Mouse (Mus musculus) hindbrain, embryonic 10.5 days (tissue): ENCODE measurements around the gene Prm1. TPM values are rescaled to one million over a fixed set of nuclear protein-coding genes. Genes with fewer than 3 reads are reported as not detected.
"Not testable (repeated sequence)": the region's sequence is repeated elsewhere in the genome, so short reads cannot be mapped to it uniquely, and the experiment has no call there.

Source experiments
- DNase-seq: peaks from one replicate; pipeline ENCODE4 v3.0.0-alpha.2; 2017; ENCODE audit warnings: low spot score
- H3K27ac ChIP-seq: fragments of 300-500 bp; sonication (generic); 2 replicates; pipeline ENCODE4 v1.5.1; 2016; ENCODE audit warnings: mild to moderate bottlenecking, moderate library complexity
- H3K27me3 ChIP-seq: fragments of 300-500 bp; sonication (generic); 2 replicates; pipeline ENCODE4 v1.6.1; 2016; ENCODE audit warnings: mild to moderate bottlenecking; ENCODE audit not compliant: poor library complexity, insufficient read depth, severe bottlenecking
- H3K36me3 ChIP-seq: fragments of 300-500 bp; sonication (generic); 2 replicates; pipeline ENCODE4 v1.6.1; 2016; ENCODE audit warnings: mild to moderate bottlenecking, moderate library complexity
- H3K4me1 ChIP-seq: fragments of 300-500 bp; sonication (generic); replicated peaks from 2 replicates; pipeline ENCODE4 v1.6.1; 2016; ENCODE audit warnings: mild to moderate bottlenecking
- H3K4me3 ChIP-seq: fragments of 300-500 bp; sonication (generic); 2 replicates; pipeline ENCODE4 v1.5.1; 2016; ENCODE audit warnings: mild to moderate bottlenecking, moderate library complexity
- H3K9me3 ChIP-seq: fragments of 300-500 bp; sonication (generic); 2 replicates; pipeline ENCODE4 v1.6.1; 2016; ENCODE audit warnings: mild to moderate bottlenecking, moderate library complexity
- WGBS: fragments of 180-500 bp; shearing (Covaris S2); methylation state at CpG from one replicate; pipeline ENCODE4 v1.1.7; 2016; 5-methylcytosine and 5-hydroxymethylcytosine counted together
- polyA plus RNA-seq: library from polyadenylated mRNA; unstranded; fragments of >200 nt; fragmentation: Nextera tagmentation; extraction: Ambion mirVana; gene quantifications from 2 replicates; pipeline ENCODE4 v1.2.1, GENCODE M21; 2016

Prm1 gene
- polyA plus RNA-seq, 1 experiment from 2014 or later, result not detected

GRCm38 (mm10) chr16:10814864-10815263 is 9.2 kb upstream of the Prm1 start:
- Histone ChIP-seq H3K36me3 (no peaks in the 10 kb centered on the region), H3K4me3 (no peak overlapping the region), H3K27ac (no peak overlapping the region), H3K9me3 (no peaks in the 10 kb centered on the region), H3K27me3 (no peaks in the 10 kb centered on the region), H3K4me1 (no peaks in the 10 kb centered on the region)
- no peak for DNase-seq
- 88% methylated on average over 4 of the region's 4 CpGs for WGBS

DNA sequence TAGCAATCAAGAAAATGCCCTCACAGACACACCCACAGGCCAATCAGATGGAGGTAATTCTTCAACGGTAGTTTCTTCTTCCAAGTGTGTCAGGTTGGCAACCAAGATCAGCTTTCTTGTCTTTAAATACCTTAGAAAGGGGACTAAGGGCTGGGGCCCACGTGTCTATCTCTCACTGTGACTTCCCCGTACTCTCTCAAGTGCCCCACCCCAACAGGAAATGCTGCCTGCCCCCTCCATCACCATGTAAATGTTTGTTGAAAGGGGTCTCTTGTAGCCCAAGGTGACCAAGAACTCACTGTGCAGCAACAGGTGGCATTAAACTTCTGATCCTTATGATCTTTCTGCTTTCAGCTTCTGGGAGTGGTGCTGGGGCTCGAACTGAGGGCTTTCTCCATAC is 8.1 kb upstream of the Prm1 start:
- 81% methylated on average over 4 of the region's 4 CpGs for WGBS
- Histone ChIP-seq H3K27ac (no peak overlapping the region), H3K36me3 (no peaks in the 10 kb centered on the region), H3K27me3 (no peaks in the 10 kb centered on the region), H3K4me3 (no peak overlapping the region), H3K4me1 (no peaks in the 10 kb centered on the region), H3K9me3 (no peaks in the 10 kb centered on the region)
- no peak for DNase-seq

GRCm38 (mm10) chr16:10812865-10813371 is 7.3 kb upstream of the Prm1 start, which contains the start of gene Gm11172:
Gene Gm11172, plus strand, starts transcription at chr16:10812915.
- DNase-seq, result no peak
- H3K4me1 ChIP-seq, result no peaks in the 10 kb centered on the region
- H3K4me3 ChIP-seq, result no peak within 1 kb of the TSS
- WGBS, result 92% methylated on average over 2 of the region's 2 CpGs
- H3K27me3 ChIP-seq, result no peaks in the 10 kb centered on the region
- H3K9me3 ChIP-seq, result no peaks in the 10 kb centered on the region
- no peak within 1 kb of the TSS for H3K27ac ChIP-seq
- no peaks in the 10 kb centered on the region for H3K36me3 ChIP-seq

GRCm38 (mm10) chr16:10810376-10810775 is 4.7 kb upstream of the Prm1 start:
- 95% methylated on average over 1 of the region's 1 CpGs for WGBS

DNA sequence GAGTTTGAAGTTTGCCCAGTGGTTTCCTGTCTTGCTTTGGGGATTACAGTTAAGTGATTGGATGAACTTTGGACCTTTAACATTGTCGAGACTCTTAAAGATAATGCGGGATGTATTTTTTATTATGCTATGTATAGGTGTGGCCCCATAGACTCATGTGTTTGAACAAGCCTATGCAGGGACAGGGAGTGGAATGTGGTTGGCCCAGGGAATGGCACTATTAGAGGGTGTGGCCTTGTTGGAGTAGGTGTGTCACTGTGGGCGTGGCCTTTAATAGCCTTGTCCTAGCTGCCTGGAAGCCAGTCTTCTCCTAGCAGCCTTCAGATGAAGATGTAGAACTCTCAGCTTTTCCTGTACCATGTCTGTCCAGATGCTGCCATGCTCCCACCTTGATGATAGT is 3.2 kb downstream of the Prm1 start:
- H3K27ac ChIP-seq, H3K4me1 ChIP-seq, H3K9me3 ChIP-seq, H3K4me3 ChIP-seq, DNase-seq, H3K36me3 ChIP-seq, H3K27me3 ChIP-seq: not testable (repeated sequence)
- 91% methylated on average over 3 of the region's 3 CpGs for whole genome bisulfite sequencing

More at GRCm38 (mm10) chr16:10810376-10810775, 4.7 kb upstream of the Prm1 start:
- H3K4me3 ChIP-seq, result no peak overlapping the region
- peaks cover 5% of the 10 kb centered on the region; the same call in 1 of the 2 replicates for H3K4me1 ChIP-seq
- H3K27me3 ChIP-seq, result no peaks in the 10 kb centered on the region
- no peaks in the 10 kb centered on the region for H3K36me3 ChIP-seq
- DNase-seq, result no peak
- H3K27ac ChIP-seq, result no peak overlapping the region
- H3K9me3 ChIP-seq, result no peaks in the 10 kb centered on the region

GRCm38 (mm10) chr16:10796034-10796433 is 9.6 kb downstream of the Prm1 start, which contains the start of gene Prm2:
Gene Prm2, minus strand, starts transcription at chr16:10796134.
- H3K9me3 ChIP-seq, result no peaks in the 10 kb centered on the region
- DNase-seq, result no peak
- 83% methylated on average over 6 of the region's 6 CpGs for WGBS

GRCm38 (mm10) chr16:10790702-10791101 is 14.9 kb downstream of the Prm1 start, which contains the start of gene Prm3:
Gene Prm3, minus strand, starts transcription at chr16:10790914.
- 81% methylated on average over 9 of the region's 9 CpGs for WGBS
- no peak for DNase-seq
- peaks cover 27% of the 10 kb centered on the region for H3K4me1 ChIP-seq
- H3K9me3 ChIP-seq, result no peaks in the 10 kb centered on the region
- peaks cover 15% of the 10 kb centered on the region for H3K27me3 ChIP-seq
- no peak within 1 kb of the TSS for H3K27ac ChIP-seq
- no peaks in the 10 kb centered on the region for H3K36me3 ChIP-seq
- no peak within 1 kb of the TSS for H3K4me3 ChIP-seq

More at GRCm38 (mm10) chr16:10796034-10796433, 9.6 kb downstream of the Prm1 start, which contains the start of gene Prm2:
- Histone ChIP-seq H3K27me3 (peaks cover 31% of the 10 kb centered on the region), H3K27ac (no peak within 1 kb of the TSS), H3K4me1 (no peaks in the 10 kb centered on the region), H3K36me3 (no peaks in the 10 kb centered on the region), H3K4me3 (no peak within 1 kb of the TSS)

- Histone ChIP-seq H3K36me3 (no peaks in the 10 kb centered on the region), H3K27ac (no peak overlapping the region), H3K4me1 (peaks cover 38% of the 10 kb centered on the region), H3K27me3 (peaks cover 14% of the 10 kb centered on the region), H3K4me3 (no peak overlapping the region), H3K9me3 (no peaks in the 10 kb centered on the region)
- WGBS, result 58% methylated on average over 4 of the region's 4 CpGs
- DNase-seq, result no peak
Measured at GRCm38 (mm10) chr16:10788866-10789265, 16.8 kb downstream of the Prm1 start.

DNA sequence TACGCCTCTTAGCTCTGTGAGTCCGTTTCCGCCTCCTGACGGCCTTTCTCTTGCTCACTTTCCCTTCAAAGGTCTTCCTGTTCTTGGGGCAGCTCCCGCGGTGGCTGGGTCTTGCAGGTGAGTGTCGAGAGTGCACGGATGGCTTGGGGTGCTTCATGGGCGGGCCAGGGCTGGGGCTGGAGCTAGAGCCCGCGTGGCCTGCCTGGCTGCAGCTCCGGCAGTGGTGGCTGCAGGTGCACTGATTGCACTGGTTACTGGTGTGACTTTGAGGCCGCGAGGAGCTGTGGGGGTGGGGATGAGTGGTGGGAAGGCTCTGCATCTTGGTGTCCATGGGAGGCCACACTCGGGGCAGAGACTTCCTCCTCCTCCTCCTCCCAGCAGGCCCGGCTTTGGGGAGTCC is 17.4 kb downstream of the Prm1 start, which contains the start of gene Tnp2:
Gene Tnp2, minus strand, starts transcription at position 390 of the 400 bp plus-strand sequence.
- no peak for DNase-seq
- Histone ChIP-seq H3K4me1 (peaks cover 40% of the 10 kb centered on the region), H3K27me3 (peaks cover 20% of the 10 kb centered on the region)

DNA sequence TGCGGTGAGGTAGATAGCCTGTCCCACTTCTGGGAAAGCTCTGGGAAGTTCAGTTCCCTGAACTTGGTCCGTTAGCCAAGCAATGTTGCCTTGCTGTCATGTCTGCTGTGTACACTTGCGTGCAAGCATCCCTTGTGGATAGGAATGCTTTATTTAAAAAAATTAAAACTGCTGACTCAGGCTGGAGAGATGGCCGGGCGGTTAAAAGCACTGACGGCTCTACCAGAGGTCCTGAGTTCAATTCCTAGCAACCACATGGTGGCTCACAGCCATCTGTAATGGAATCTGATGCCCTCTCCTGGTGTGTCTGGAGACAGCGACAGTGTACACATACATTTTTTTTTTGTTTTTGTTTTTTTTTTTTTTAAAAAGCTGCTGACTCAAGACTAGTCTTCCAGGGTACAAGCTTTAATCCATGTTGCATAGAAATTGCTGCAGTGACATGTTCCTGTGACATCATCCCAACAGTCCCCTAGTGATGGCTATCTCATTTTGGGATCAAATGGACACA is 18.0 kb downstream of the Prm1 start:
- H3K4me1 ChIP-seq, result peaks cover 46% of the 10 kb centered on the region
- DNase-seq, result no peak
- H3K27me3 ChIP-seq, result peaks cover 26% of the 10 kb centered on the region
- 81% methylated on average over 7 of the region's 7 CpGs for WGBS
- no peaks in the 10 kb centered on the region for H3K36me3 ChIP-seq
- H3K4me3 ChIP-seq, result no peak overlapping the region
- H3K9me3 ChIP-seq, result no peaks in the 10 kb centered on the region
- no peak overlapping the region for H3K27ac ChIP-seq

More for the DNA sequence above, 17.4 kb downstream of the Prm1 start, which contains the start of gene Tnp2:
- no peaks in the 10 kb centered on the region for H3K36me3 ChIP-seq
- WGBS, result 52% methylated on average over 16 of the region's 16 CpGs
- H3K27ac ChIP-seq, result no peak within 1 kb of the TSS
- no peaks in the 10 kb centered on the region for H3K9me3 ChIP-seq
- H3K4me3 ChIP-seq, result 0 out of 2 replicates have a peak within 1 kb of the TSS, but pooled peaks have one; percentile 11

- no peaks in the 10 kb centered on the region for H3K36me3 ChIP-seq
- no peaks in the 10 kb centered on the region for H3K9me3 ChIP-seq
- H3K4me1 ChIP-seq, result peaks cover 53% of the 10 kb centered on the region
- no peak overlapping the region for H3K27ac ChIP-seq
- peaks cover 30% of the 10 kb centered on the region for H3K27me3 ChIP-seq
- 64% methylated on average over 4 of the region's 4 CpGs for WGBS
- H3K4me3 ChIP-seq, result no peak overlapping the region
- DNase-seq, result no peak
Measured at GRCm38 (mm10) chr16:10786782-10787547, 18.7 kb downstream of the Prm1 start.

GRCm38 (mm10) chr16:10786288-10786687 is 19.4 kb downstream of the Prm1 start:
- DNase-seq, result peak; percentile 86
- H3K36me3 ChIP-seq, result no peaks in the 10 kb centered on the region
- H3K4me1 ChIP-seq, result peaks cover 58% of the 10 kb centered on the region
- peaks cover 30% of the 10 kb centered on the region for H3K27me3 ChIP-seq
- WGBS, result 2% methylated on average over 9 of the region's 9 CpGs
- peak overlapping the region; percentile 77 for H3K4me3 ChIP-seq
- H3K27ac ChIP-seq, result peak overlapping the region; percentile 92
- H3K9me3 ChIP-seq, result no peaks in the 10 kb centered on the region
